Mouse (Mus musculus): Measurements from ENCODE around the gene Tcirg1.

The Tcirg1 gene

GRCm38 (mm10) chr19:3927989-3928388 is 21.1 kb upstream of the Tcirg1 start:
- in situ Hi-C loops (cut with MboI, MseI) = no loop called here

GRCm38 (mm10) chr19:3926685-3927084 is 19.8 kb upstream of the Tcirg1 start:
- in situ Hi-C loops (cut with MboI, MseI) = no loop called here

- in situ Hi-C loops (cut with MboI, MseI) = no loop called here
These were observed 19.3 kb upstream of the Tcirg1 start for GRCm38 (mm10) chr19:3926279-3926678.

GRCm38 (mm10) chr19:3925859-3926258 is 18.9 kb upstream of the Tcirg1 start:
- in situ Hi-C loops (cut with MboI, MseI) = no loop called here

- in situ Hi-C loops (cut with MboI, MseI) = no loop called here
These were observed 17.9 kb upstream of the Tcirg1 start for GRCm38 (mm10) chr19:3924868-3925267.

- in situ Hi-C loops (cut with MboI, MseI) = no loop called here
These were observed 17.3 kb upstream of the Tcirg1 start for GRCm38 (mm10) chr19:3924190-3924589.

- in situ Hi-C loops (cut with MboI, MseI) = no loop called here
These were observed 16.7 kb upstream of the Tcirg1 start for GRCm38 (mm10) chr19:3923586-3923985.

- in situ Hi-C loops (cut with MboI, MseI) = no loop called here
These were observed 15.9 kb upstream of the Tcirg1 start for GRCm38 (mm10) chr19:3922661-3923371.

- in situ Hi-C loops (cut with MboI, MseI) = no loop called here
These were observed 13.0 kb upstream of the Tcirg1 start for GRCm38 (mm10) chr19:3919928-3920327.

- in situ Hi-C loops (cut with MboI, MseI) = no loop called here
These were observed 9.8 kb upstream of the Tcirg1 start for GRCm38 (mm10) chr19:3916727-3917126.

GRCm38 (mm10) chr19:3914535-3914934 is 7.6 kb upstream of the Tcirg1 start:
- in situ Hi-C loops (cut with MboI, MseI) = no loop called here

- in situ Hi-C loops (cut with MboI, MseI) = no loop called here
These were observed 6.8 kb upstream of the Tcirg1 start for GRCm38 (mm10) chr19:3913692-3914091.

GRCm38 (mm10) chr19:3912337-3913204 is 5.6 kb upstream of the Tcirg1 start, which contains the start of gene Ndufs8:
Gene Ndufs8 (minus strand): TSS chr19:3912774.
- in situ Hi-C loops (cut with MboI, MseI) = no loop called here

- in situ Hi-C loops (cut with MboI, MseI) = no loop called here
These were observed 3.3 kb upstream of the Tcirg1 start for GRCm38 (mm10) chr19:3910206-3910605.

- in situ Hi-C loops (cut with MboI, MseI) = no loop called here
These were observed 1.1 kb upstream of the Tcirg1 start for GRCm38 (mm10) chr19:3907876-3908660.

- in situ Hi-C loops (cut with MboI, MseI) = no loop called here
These were observed 607 bp downstream of the Tcirg1 start for GRCm38 (mm10) chr19:3906326-3906725.

- in situ Hi-C loops (cut with MboI, MseI) = no loop called here
These were observed 1.5 kb downstream of the Tcirg1 start for GRCm38 (mm10) chr19:3905261-3905969.

- in situ Hi-C loops (cut with MboI, MseI) = no loop called here
These were observed 2.6 kb downstream of the Tcirg1 start for GRCm38 (mm10) chr19:3904363-3904675.

- in situ Hi-C loops (cut with MboI, MseI) = no loop called here
These were observed 3.1 kb downstream of the Tcirg1 start for GRCm38 (mm10) chr19:3903648-3904362.

GRCm38 (mm10) chr19:3902966-3903365 is 4.0 kb downstream of the Tcirg1 start:
- in situ Hi-C loops (cut with MboI, MseI) = no loop called here

- in situ Hi-C loops (cut with MboI, MseI) = no loop called here
These were observed 7.3 kb downstream of the Tcirg1 start for GRCm38 (mm10) chr19:3899618-3900017.
